Mouse (Mus musculus) liver, postnatal 0 days (tissue): ENCODE measurements at regions not wholly inside any gene's neighbourhood (a gene's known extent, or its start where the extent isn't known, plus 50 kb on each side); places are given as distances from the start of the nearest gene placed in this dataset.

Experiments
- ATAC-seq: fragments of 200-750 bp; cut with Nextera tagmentation; 2 replicates; pipeline ENCODE4 v1.8.0; 2017; ENCODE audit warnings: mild to moderate bottlenecking, moderate library complexity
- DNase-seq: peaks from one replicate; pipeline ENCODE4 v3.0.0-alpha.2; 2016
- H3K27ac ChIP-seq: fragments of 300-500 bp; sonication (generic); 2 replicates; pipeline ENCODE4 v1.5.1; 2014; ENCODE audit warnings: antibody characterized with exemption, moderate library complexity, mild to moderate bottlenecking, low read depth
- H3K27me3 ChIP-seq: fragments of 300-500 bp; sonication (generic); 2 replicates; pipeline ENCODE4 v1.6.1; 2014; ENCODE audit warnings: low read length, control low read depth, mixed read lengths; ENCODE audit not compliant: insufficient read depth
- H3K36me3 ChIP-seq: fragments of 300-500 bp; sonication (generic); replicated peaks from 2 replicates; pipeline ENCODE4 v1.6.1; 2014; ENCODE audit warnings: mild to moderate bottlenecking, control low read depth, low read length, moderate library complexity, mixed read lengths; ENCODE audit not compliant: insufficient read depth
- H3K4me1 ChIP-seq: fragments of 300-500 bp; sonication (generic); 2 replicates; pipeline ENCODE4 v1.6.1; 2014; ENCODE audit warnings: antibody characterized with exemption, mild to moderate bottlenecking, control low read depth; ENCODE audit not compliant: insufficient read depth
- H3K4me2 ChIP-seq: fragments of 300-500 bp; sonication (generic); 2 replicates; pipeline ENCODE4 v1.6.1; 2014; ENCODE audit warnings: low read depth, mild to moderate bottlenecking, low read length, moderate library complexity, mixed read lengths
- H3K4me3 ChIP-seq: fragments of 300-500 bp; sonication (generic); 2 replicates; pipeline ENCODE4 v1.5.1; 2014; ENCODE audit warnings: low read depth, low read length
- H3K9ac ChIP-seq: fragments of 300-500 bp; sonication (generic); replicated peaks from 2 replicates; pipeline ENCODE4 v1.6.1; 2014; ENCODE audit warnings: mild to moderate bottlenecking, moderate library complexity
- H3K9me3 ChIP-seq: fragments of 300-500 bp; sonication (generic); 2 replicates; pipeline ENCODE4 v1.6.1; 2016; ENCODE audit warnings: mild to moderate bottlenecking, control low read depth, low read length, mixed read lengths
- CTCF ChIP-seq: sonication (generic); IDR thresholded peaks from 2 replicates; pipeline ENCODE4 v1.5.1; 2016; ENCODE audit warnings: antibody characterized with exemption, low read depth
- EP300 ChIP-seq: IDR thresholded peaks from 2 replicates; pipeline ENCODE4 v1.6.1; 2016; ENCODE audit warnings: antibody characterized with exemption, low read depth, mild to moderate bottlenecking
- WGBS: fragments of 180-500 bp; shearing (Covaris S2); extraction: QIAGEN DNeasy Blood & Tissue Kit; methylation state at CpG from one replicate; pipeline ENCODE4 v1.1.7; 2014; ENCODE audit not compliant: insufficient replicate concordance; 5-methylcytosine and 5-hydroxymethylcytosine counted together

GRCm38 (mm10) chr12:32581304-32581703, 202.8 kb downstream of the Ccdc71l start:
- no peak for DNase-seq
- H3K27ac ChIP-seq = no peak overlapping the region
- no peak overlapping the region for H3K4me3 ChIP-seq
- ATAC-seq = no peak
- no peaks in the 10 kb centered on the region for H3K4me1 ChIP-seq
- no peak overlapping the region for H3K4me2 ChIP-seq
- WGBS = 82% methylated on average over 6 of the region's 6 CpGs
- no peaks in the 10 kb centered on the region for H3K36me3 ChIP-seq
- H3K9ac ChIP-seq = no peak overlapping the region
- H3K9me3 ChIP-seq = no peaks in the 10 kb centered on the region
- H3K27me3 ChIP-seq = no peaks in the 10 kb centered on the region
- TF ChIP-seq CTCF (no peak), EP300 (no peak)

DNA sequence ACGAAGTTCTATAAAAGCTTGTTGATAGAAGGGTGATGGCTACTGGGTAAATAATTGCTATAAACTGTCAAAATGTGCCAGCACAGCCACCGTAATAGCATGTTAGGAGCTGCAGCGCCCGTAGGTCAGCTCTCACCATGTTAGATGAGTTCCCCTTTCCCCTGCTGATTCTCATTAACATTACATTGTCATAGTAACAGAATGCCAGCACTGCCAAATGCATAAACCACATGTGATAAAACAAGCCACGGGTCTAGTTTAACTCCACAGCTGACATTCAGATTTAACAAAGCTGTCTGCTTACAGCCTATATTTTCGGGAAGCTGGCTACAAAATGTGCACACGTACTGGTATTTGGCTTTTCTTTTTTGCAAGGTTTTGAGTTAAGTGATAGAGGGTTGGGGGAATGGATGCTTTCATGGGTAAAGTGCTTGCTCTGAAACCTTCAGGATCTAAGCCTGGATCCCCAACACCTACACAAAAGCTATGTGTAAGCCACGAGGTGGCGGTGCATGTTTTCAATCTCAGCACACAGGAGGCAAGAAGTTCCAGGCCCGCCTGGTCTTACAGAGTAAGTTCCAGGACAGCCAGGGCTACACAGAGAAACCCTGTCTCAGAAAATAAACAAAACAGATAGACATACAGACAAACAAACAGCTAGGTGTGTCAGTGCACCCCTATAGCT, 217.1 kb upstream of the Nampt start:
- Histone ChIP-seq H3K4me2 (no peak overlapping the region), H3K9me3 (no peaks in the 10 kb centered on the region), H3K4me3 (no peak overlapping the region), H3K36me3 (no peaks in the 10 kb centered on the region), H3K9ac (no peak overlapping the region), H3K27ac (no peak overlapping the region), H3K27me3 (no peaks in the 10 kb centered on the region), H3K4me1 (no peaks in the 10 kb centered on the region)
- ATAC-seq = no peak
- 66% methylated on average over 10 of the region's 10 CpGs for WGBS
- TF ChIP-seq CTCF (no peak), EP300 (no peak)
- no peak for DNase-seq

- TF ChIP-seq CTCF (no peak), EP300 (no peak)
- DNase-seq (no peak), ATAC-seq (no peak)
- Histone ChIP-seq H3K36me3 (no peaks in the 10 kb centered on the region), H3K4me3 (no peak overlapping the region), H3K27me3 (no peaks in the 10 kb centered on the region), H3K27ac (no peak overlapping the region), H3K9me3 (no peaks in the 10 kb centered on the region), H3K4me2 (no peak overlapping the region), H3K4me1 (no peaks in the 10 kb centered on the region), H3K9ac (no peak overlapping the region)
Measured at GRCm38 (mm10) chr12:32605353-32605752, 214.0 kb upstream of the Nampt start.

DNA sequence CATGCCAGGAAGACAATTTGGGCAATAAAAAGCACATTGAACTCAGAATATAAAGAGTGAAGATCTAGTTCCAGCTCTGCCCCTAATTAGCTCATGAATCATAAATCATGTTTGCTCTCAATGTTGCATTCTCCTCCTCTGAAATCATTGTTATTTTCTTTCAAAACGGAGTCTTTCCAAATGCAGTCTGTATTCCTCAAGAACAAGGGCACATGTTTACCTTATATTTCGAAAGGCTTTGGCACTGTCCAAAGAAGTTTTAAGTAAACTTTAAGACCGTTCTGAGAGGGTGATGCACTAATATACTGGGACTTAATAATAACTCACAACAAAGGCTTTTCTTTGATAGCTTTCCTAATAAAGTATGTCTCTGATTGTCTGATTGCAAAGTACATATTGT, 204.3 kb upstream of the Nampt start:
- DNase-seq = no peak
- 66% methylated on average over 3 of the region's 3 CpGs for WGBS
- ATAC-seq = no peak
- no peak overlapping the region for H3K4me3 ChIP-seq
- no peak overlapping the region for H3K4me2 ChIP-seq
- no peaks in the 10 kb centered on the region for H3K27me3 ChIP-seq
- H3K9ac ChIP-seq = no peak overlapping the region
- H3K36me3 ChIP-seq = no peaks in the 10 kb centered on the region
- H3K4me1 ChIP-seq = no peaks in the 10 kb centered on the region
- H3K27ac ChIP-seq = no peak overlapping the region
- no peak for TF ChIP-seq EP300
- no peak for TF ChIP-seq CTCF
- no peaks in the 10 kb centered on the region for H3K9me3 ChIP-seq

- ATAC-seq (no peak), DNase-seq (no peak)
- TF ChIP-seq EP300 (no peak), CTCF (no peak)
- Histone ChIP-seq H3K27me3 (no peaks in the 10 kb centered on the region), H3K4me2 (no peak overlapping the region), H3K4me1 (no peaks in the 10 kb centered on the region), H3K27ac (no peak overlapping the region), H3K9ac (no peak overlapping the region), H3K36me3 (no peaks in the 10 kb centered on the region), H3K9me3 (no peaks in the 10 kb centered on the region), H3K4me3 (no peak overlapping the region)
- WGBS = 89% methylated on average over 5 of the region's 5 CpGs
Measured at GRCm38 (mm10) chr12:32616086-32616485, 203.3 kb upstream of the Nampt start.

DNA sequence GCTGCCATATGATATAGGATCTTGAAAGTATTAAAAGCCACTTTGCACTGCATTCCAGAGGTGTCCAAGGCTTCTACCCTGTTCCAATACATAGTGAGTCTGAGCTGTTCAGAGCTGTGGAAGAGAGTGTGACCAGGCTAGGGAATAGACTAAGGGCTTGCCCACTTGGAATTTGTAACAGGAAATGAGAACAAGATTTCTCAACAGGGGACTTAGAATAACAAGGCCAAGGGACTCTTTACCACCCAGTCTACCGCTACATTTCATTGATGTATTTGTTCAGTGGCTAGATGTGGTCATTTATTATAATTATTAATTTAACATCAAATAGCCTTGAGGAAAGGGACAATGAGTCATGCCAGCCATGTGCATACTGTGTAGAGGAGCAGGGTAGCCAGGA, 202.3 kb upstream of the Nampt start:
- H3K4me3 ChIP-seq = no peak overlapping the region
- H3K36me3 ChIP-seq = no peaks in the 10 kb centered on the region
- ATAC-seq (no peak), DNase-seq (no peak)
- TF ChIP-seq EP300 (no peak), CTCF (no peak)
- no peak overlapping the region for H3K9ac ChIP-seq
- no peaks in the 10 kb centered on the region for H3K4me1 ChIP-seq
- H3K4me2 ChIP-seq = no peak overlapping the region
- no peak overlapping the region for H3K27ac ChIP-seq
- H3K27me3 ChIP-seq = no peaks in the 10 kb centered on the region
- WGBS = 76% methylated on average over 1 of the region's 1 CpGs
- H3K9me3 ChIP-seq = no peaks in the 10 kb centered on the region

DNA sequence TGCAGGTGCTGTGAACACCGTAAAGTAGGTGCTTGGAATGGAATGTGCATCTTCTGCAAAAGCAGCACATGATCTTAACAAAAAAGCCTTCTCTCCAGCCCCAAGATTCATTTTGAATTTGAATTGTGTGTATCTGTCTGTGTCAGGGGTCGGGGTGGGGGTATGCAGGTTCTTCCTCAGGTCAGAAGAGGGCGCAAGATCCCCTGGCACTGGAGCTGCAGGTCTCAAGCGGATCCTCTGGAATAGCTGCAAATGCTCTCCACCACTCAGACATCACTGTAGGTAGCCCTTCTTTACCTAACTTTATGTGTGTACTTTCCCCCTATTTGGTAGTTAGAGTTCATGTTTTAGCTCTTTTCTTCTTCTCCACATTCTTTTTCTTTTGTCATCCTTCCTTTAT, 199.5 kb upstream of the Nampt start:
- Histone ChIP-seq H3K4me3 (no peak overlapping the region), H3K36me3 (no peaks in the 10 kb centered on the region), H3K9ac (no peak overlapping the region), H3K4me2 (no peak overlapping the region), H3K27me3 (no peaks in the 10 kb centered on the region), H3K27ac (no peak overlapping the region), H3K9me3 (no peaks in the 10 kb centered on the region), H3K4me1 (no peaks in the 10 kb centered on the region)
- no peak for ATAC-seq
- WGBS = 61% methylated on average over 4 of the region's 4 CpGs
- DNase-seq = no peak
- TF ChIP-seq EP300 (no peak), CTCF (no peak)
